Mouse (Mus musculus) limb, embryonic 14.5 days (tissue): ENCODE data around the gene Mrps22. TPM values are rescaled to one million over a fixed set of nuclear protein-coding genes. Genes with fewer than 3 reads are reported as not detected.

Experiments
- ATAC-seq: fragments of 200-750 bp; cut with Nextera tagmentation; 2 replicates; pipeline ENCODE4 v1.8.0; 2017; ENCODE audit warnings: low read depth, moderate number of reproducible peaks, moderate TSS enrichment; ENCODE audit not compliant: low FRiP score
- DNase-seq: peaks from one replicate; pipeline ENCODE4 v3.0.0-alpha.2; 2015; ENCODE audit warnings: low spot score
- H3K27ac ChIP-seq: fragments of 300-500 bp; sonication (generic); replicated peaks from 2 replicates; pipeline ENCODE4 v1.5.1; 2014; ENCODE audit warnings: low read depth, mild to moderate bottlenecking, low read length, moderate library complexity, mixed read lengths
- H3K27me3 ChIP-seq: fragments of 300-500 bp; sonication (generic); 2 replicates; pipeline ENCODE4 v1.6.1; 2014; ENCODE audit warnings: low read length, mixed read lengths; ENCODE audit not compliant: control insufficient read depth, insufficient read depth
- H3K36me3 ChIP-seq: fragments of 300-500 bp; sonication (generic); 2 replicates; pipeline ENCODE4 v1.6.1; 2014; ENCODE audit warnings: mild to moderate bottlenecking, low read length, moderate library complexity, mixed read lengths; ENCODE audit not compliant: control insufficient read depth, insufficient read depth
- H3K4me1 ChIP-seq: fragments of 300-500 bp; sonication (generic); 2 replicates; pipeline ENCODE4 v1.6.1; 2014; ENCODE audit warnings: antibody characterized with exemption, low read length, mixed read lengths; ENCODE audit not compliant: control insufficient read depth, insufficient read depth
- H3K4me2 ChIP-seq: fragments of 300-500 bp; sonication (generic); replicated peaks from 2 replicates; pipeline ENCODE4 v1.6.1; 2014; ENCODE audit warnings: low read depth, mild to moderate bottlenecking, low read length, moderate library complexity; ENCODE audit not compliant: severe bottlenecking
- H3K4me3 ChIP-seq: fragments of 300-500 bp; sonication (generic); replicated peaks from 2 replicates; pipeline ENCODE4 v1.5.1; 2014; ENCODE audit warnings: low read length
- H3K9ac ChIP-seq: fragments of 300-500 bp; sonication (generic); 2 replicates; pipeline ENCODE4 v1.6.1; 2014; ENCODE audit warnings: mild to moderate bottlenecking, low read depth, low read length, moderate library complexity; ENCODE audit not compliant: severe bottlenecking
- H3K9me3 ChIP-seq: fragments of 300-500 bp; sonication (generic); 2 replicates; pipeline ENCODE4 v1.6.1; 2016; ENCODE audit warnings: low read length; ENCODE audit not compliant: control insufficient read depth
- POLR2A ChIP-seq: fragments of 200-500 bp; IDR thresholded peaks from 2 replicates; pipeline ENCODE4 v1.8.0; 2012; ENCODE audit warnings: inconsistent platforms, mild to moderate bottlenecking, moderate library complexity, borderline replicate concordance; ENCODE audit not compliant: insufficient read depth, insufficient read length; ENCODE audit errors: extremely low read depth
- WGBS: fragments of 180-500 bp; shearing (Covaris S2); extraction: QIAGEN DNeasy Blood & Tissue Kit; methylation state at CpG from one replicate; pipeline ENCODE4 v1.1.7; 2014; 5-methylcytosine and 5-hydroxymethylcytosine counted together
- polyA plus RNA-seq, 2 experiments: library from polyadenylated mRNA; depleted of rRNA in 1 of 2; stranded (reverse) in 1 of 2; unstranded in 1 of 2; fragments of >200 nt; fragmentation: Nextera tagmentation in 1 of 2; extraction: Ambion mirVana in 1 of 2; gene quantifications; 2 replicates each; pipeline versions ENCODE4 v1.2.1 to v1.2.3; 2012 to 2014

Gene Mrps22
- polyA plus RNA-seq (2012; rRNA removed) (27.7 and 37.4 TPM in 2 replicates), polyA plus RNA-seq (2014; fragmentation: Nextera tagmentation; extraction: Ambion mirVana) (43.2 and 50.3 TPM in 2 replicates)

DNA sequence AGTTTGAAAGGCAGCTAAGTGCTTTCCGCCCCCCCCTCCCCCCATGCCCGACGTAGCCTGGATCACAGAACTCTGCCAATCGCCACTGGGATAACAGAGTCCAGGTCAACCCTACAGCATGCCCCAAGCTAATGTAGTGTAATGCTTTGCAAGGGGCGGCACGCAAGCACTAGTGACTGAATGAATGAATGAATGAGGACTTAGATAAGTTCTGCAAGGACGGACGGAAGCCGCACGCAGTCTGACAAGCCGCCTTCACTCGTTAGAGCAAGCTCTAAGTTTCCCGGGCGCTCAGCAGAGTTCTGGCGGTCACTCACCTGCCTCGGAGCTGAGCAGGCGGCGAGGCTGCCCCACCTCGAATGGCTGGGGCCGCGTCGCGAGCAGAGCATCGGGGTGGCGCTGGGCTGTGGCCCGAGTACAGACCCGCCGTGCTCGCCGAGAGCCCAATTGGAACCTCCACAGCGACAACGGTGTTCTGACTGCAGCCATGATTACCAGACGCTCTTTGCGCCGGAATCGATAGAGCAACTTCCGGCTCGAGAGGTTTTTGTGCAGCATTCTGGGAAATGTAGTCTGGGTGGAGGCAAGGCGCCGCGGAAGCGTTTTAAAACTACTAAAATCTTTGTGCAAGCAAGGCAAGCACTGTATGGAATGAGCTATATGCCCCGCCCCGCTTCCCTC, at the start of gene Mrps22:
TSS of gene Mrps22 (minus strand) at position 505 of the 681 bp plus-strand sequence.
- ATAC-seq: peak; percentile 94
- Histone ChIP-seq H3K27me3 (no peaks in the 10 kb centered on the region), H3K9me3 (no peaks in the 10 kb centered on the region; the same call in 1 of the 2 replicates), H3K4me1 (peaks cover 5% of the 10 kb centered on the region), H3K4me2 (peak within 1 kb of the TSS; percentile 91), H3K27ac (no peak within 1 kb of the TSS), H3K4me3 (peak within 1 kb of the TSS; percentile 60), H3K9ac (peak within 1 kb of the TSS; percentile 61), H3K36me3 (peaks cover 22% of the 10 kb centered on the region)
- peak; percentile 93 for DNase-seq
- 0 out of 2 replicates have a peak, but pooled peaks have one; percentile 16 for TF ChIP-seq POLR2A
- under 1% methylated on average over 44 of the region's 44 CpGs for WGBS

DNA sequence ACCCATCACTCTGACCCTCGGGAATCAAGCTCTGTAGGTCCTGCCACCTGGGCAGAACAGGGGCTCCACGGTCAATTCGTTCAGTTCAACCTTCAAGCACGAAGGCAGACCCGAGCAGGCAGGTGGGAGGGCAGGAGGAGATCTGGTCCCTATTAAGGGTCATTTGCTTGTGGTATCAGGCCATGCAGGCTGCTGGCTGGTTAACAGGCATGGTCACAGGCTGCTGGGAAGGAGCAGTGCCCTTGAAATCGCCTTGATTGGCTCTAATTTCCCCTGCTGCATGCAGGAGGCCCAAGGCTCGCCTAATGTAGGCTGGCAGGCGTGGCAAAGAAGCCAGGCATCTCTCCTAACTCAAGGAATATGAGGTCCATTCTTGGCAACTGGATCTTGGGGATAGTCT, 49.1 kb upstream of the Mrps22 start:
- ATAC-seq (no peak), DNase-seq (no peak)
- no peaks in the 10 kb centered on the region for H3K36me3 ChIP-seq
- 41% methylated on average over 8 of the region's 8 CpGs for WGBS
- H3K4me1 ChIP-seq: no peaks in the 10 kb centered on the region
- no peak overlapping the region for H3K4me2 ChIP-seq
- H3K9ac ChIP-seq: no peak overlapping the region
- H3K9me3 ChIP-seq: no peaks in the 10 kb centered on the region
- no peak overlapping the region for H3K4me3 ChIP-seq
- TF ChIP-seq POLR2A: no peak
- no peaks in the 10 kb centered on the region for H3K27me3 ChIP-seq
- no peak overlapping the region for H3K27ac ChIP-seq

DNA sequence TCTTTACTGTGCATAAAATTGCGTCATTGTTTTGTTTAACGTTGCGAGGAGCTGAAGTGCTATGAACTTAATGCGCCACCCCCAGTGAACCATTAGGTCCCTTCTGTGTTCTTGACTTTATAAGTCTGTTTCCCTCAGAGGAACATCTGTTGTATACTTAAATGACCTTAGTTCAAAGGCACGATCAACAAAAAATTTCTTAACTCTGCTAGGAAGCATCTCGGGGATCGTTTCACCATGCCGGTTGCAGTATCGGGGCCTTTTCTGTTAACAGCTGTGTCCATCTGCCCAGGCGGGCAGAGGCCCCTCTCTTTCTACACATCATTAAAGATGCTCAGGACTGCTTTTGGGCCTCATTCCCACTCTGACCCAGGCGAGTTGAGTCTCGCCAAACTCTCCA, 46.0 kb upstream of the Mrps22 start:
- Histone ChIP-seq H3K36me3 (no peaks in the 10 kb centered on the region), H3K27ac (no peak overlapping the region), H3K4me2 (no peak overlapping the region), H3K9ac (no peak overlapping the region), H3K27me3 (no peaks in the 10 kb centered on the region), H3K4me3 (no peak overlapping the region), H3K9me3 (no peaks in the 10 kb centered on the region), H3K4me1 (no peaks in the 10 kb centered on the region)
- ATAC-seq (peak; percentile 43; the same call in 1 of the 2 replicates), DNase-seq (no peak)
- WGBS: 36% methylated on average over 12 of the region's 12 CpGs
- TF ChIP-seq POLR2A: no peak

DNA sequence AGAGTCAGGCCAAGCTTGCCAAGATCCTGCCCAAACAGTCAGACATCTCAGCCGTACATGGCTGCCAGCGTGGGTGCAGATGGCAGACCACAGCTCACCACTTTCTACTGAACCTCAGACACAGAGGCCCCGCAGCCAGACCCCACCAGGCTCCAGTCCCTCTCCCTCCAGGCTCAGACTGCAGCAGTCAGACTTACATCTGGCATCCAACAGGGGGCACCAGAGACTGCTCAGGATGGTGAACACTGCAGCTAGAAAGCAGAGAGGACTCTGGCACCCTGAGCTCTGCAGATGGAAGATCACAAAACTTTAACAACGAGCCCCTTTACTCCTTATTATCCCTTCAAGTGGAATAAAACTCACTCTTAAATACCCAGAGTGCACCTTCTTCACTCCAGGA, 44.3 kb upstream of the Mrps22 start:
- Histone ChIP-seq H3K9ac (no peak overlapping the region), H3K36me3 (no peaks in the 10 kb centered on the region), H3K4me2 (no peak overlapping the region), H3K27me3 (no peaks in the 10 kb centered on the region), H3K4me3 (no peak overlapping the region), H3K4me1 (no peaks in the 10 kb centered on the region), H3K27ac (no peak overlapping the region), H3K9me3 (no peaks in the 10 kb centered on the region)
- peak; percentile 78 for DNase-seq
- ATAC-seq: peak; percentile 73; the same call in 1 of the 2 replicates
- no peak for TF ChIP-seq POLR2A
- WGBS: 18% methylated on average over 3 of the region's 4 CpGs

DNA sequence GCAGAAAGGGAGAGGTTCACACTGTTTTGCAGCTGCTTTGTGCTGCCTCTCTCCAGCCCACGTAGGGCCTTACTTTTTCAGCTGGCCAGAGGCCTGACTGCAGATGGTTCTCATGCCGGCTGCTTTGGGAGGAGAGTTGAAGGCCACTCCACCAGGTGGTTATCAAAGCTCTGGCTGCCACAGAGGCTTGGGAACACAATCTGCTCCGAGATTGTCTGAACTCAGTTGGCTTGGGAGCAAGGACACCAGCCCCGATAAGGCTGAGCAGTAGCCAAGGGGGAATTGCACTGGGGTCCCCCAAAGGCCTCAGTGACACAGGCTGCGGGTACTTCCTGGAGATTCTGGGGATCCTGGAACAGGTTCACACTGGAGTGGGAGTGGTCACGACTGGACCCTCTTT, 40.7 kb upstream of the Mrps22 start:
- H3K4me2 ChIP-seq: no peak overlapping the region
- no peaks in the 10 kb centered on the region for H3K27me3 ChIP-seq
- no peak for DNase-seq
- H3K27ac ChIP-seq: no peak overlapping the region
- H3K9ac ChIP-seq: no peak overlapping the region
- no peak for ATAC-seq
- no peak for TF ChIP-seq POLR2A
- 70% methylated on average over 6 of the region's 6 CpGs for WGBS
- H3K9me3 ChIP-seq: no peaks in the 10 kb centered on the region
- no peaks in the 10 kb centered on the region for H3K4me1 ChIP-seq
- H3K36me3 ChIP-seq: no peaks in the 10 kb centered on the region
- H3K4me3 ChIP-seq: no peak overlapping the region
